Mouse (Mus musculus) midbrain, embryonic 11.5 days (tissue): ENCODE measurements at regions not wholly inside any gene's neighbourhood (a gene's known extent, or its start where the extent isn't known, plus 50 kb on each side); places are given as distances from the start of the nearest gene placed in this dataset.

Source experiments
- ATAC-seq: fragments of 200-750 bp; cut with Nextera tagmentation; 2 replicates; pipeline ENCODE4 v1.8.0; 2017; ENCODE audit warnings: moderate TSS enrichment, moderate library complexity; ENCODE audit not compliant: low FRiP score
- DNase-seq: peaks from one replicate; pipeline ENCODE4 v3.0.0; 2015; ENCODE audit warnings: low spot score; ENCODE audit errors: missing footprints
- H3K27ac ChIP-seq: fragments of 300-500 bp; sonication (generic); 2 replicates; pipeline ENCODE4 v1.5.1; 2014; ENCODE audit warnings: low read depth, low read length
- H3K27me3 ChIP-seq: fragments of 300-500 bp; sonication (generic); 2 replicates; pipeline ENCODE4 v1.6.1; 2014; ENCODE audit warnings: mild to moderate bottlenecking, low read length, moderate library complexity, mixed read lengths; ENCODE audit not compliant: control insufficient read depth, insufficient read depth
- H3K36me3 ChIP-seq: fragments of 300-500 bp; sonication (generic); 2 replicates; pipeline ENCODE4 v1.6.1; 2014; ENCODE audit warnings: mild to moderate bottlenecking, low read length, moderate library complexity, mixed read lengths; ENCODE audit not compliant: control insufficient read depth, insufficient read depth
- H3K4me1 ChIP-seq: fragments of 300-500 bp; sonication (generic); 2 replicates; pipeline ENCODE4 v1.6.1; 2014; ENCODE audit warnings: low read length; ENCODE audit not compliant: control insufficient read depth, insufficient read depth
- H3K4me2 ChIP-seq: fragments of 300-500 bp; sonication (generic); 2 replicates; pipeline ENCODE4 v1.6.1; 2014; ENCODE audit warnings: mild to moderate bottlenecking, moderate library complexity
- H3K4me3 ChIP-seq: fragments of 300-500 bp; sonication (generic); 2 replicates; pipeline ENCODE4 v1.5.1; 2014; ENCODE audit warnings: low read depth, low read length
- H3K9ac ChIP-seq: fragments of 300-500 bp; sonication (generic); 2 replicates; pipeline ENCODE4 v1.6.1; 2014; ENCODE audit warnings: low read length
- H3K9me3 ChIP-seq: fragments of 300-500 bp; sonication (generic); 2 replicates; pipeline ENCODE4 v1.6.1; 2016; ENCODE audit warnings: low read length; ENCODE audit not compliant: control insufficient read depth
- WGBS: fragments of 180-500 bp; shearing (Covaris S2); extraction: QIAGEN DNeasy Blood & Tissue Kit; methylation state at CpG from one replicate; pipeline ENCODE4 v1.1.7; 2014; 5-methylcytosine and 5-hydroxymethylcytosine counted together

DNA sequence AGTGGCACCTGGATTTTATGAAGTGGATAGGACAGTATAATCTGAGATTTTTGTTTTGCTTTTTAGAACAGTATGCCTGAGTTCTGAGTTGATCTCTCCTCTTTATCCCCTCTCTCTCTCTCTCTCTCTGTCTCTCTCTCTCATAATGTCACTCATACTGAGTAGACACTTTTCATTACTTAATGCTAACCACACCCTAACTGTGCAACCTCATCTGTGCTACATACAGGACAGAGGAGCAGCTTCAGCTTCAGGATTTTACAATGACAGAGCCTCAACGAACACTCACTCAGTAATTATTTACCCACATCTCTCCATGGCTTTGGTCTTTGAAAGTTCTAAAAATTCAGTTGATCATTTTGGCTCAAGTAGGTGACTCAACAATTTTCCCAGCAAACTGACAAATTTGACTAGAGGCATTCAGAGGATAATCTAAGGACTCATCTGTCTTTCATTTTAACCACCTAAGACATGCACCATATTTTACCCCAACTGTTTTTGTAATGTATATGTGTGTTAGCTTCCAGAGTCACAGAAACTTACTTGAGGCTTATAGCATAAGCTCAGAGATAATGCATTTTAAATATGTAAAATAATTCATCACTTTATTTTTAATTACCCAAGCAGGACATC is 256.4 kb upstream of the Myo3a start:
- DNase-seq, result no peak

DNA sequence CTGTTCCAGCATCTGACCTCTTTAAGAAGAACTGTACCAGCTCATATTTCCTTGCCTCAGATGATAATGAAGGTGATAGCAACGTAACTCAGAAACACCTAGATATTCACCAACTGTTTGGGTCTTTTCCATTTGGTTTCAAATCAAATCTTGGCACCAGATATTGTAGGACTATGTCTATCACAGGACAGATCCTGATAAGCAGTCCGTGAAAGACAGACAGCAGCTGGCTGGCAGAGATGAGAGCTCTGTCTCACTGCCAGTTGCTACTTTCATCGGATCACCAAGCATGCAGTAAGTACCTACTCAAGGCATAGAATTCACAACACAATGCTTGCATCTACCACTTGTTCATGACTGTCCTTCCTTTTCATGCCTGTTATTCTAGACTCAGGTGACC is 252.7 kb upstream of the Myo3a start:
- Histone ChIP-seq H3K4me1 (no peaks in the 10 kb centered on the region), H3K9ac (no peak overlapping the region), H3K4me2 (no peak overlapping the region), H3K4me3 (no peak overlapping the region), H3K27ac (no peak overlapping the region), H3K27me3 (no peaks in the 10 kb centered on the region), H3K9me3 (no peaks in the 10 kb centered on the region), H3K36me3 (no peaks in the 10 kb centered on the region)
- ATAC-seq, result no peak
- no peak for DNase-seq
- 81% methylated on average over 3 of the region's 3 CpGs for WGBS

More for the DNA sequence above, 256.4 kb upstream of the Myo3a start:
- H3K4me1 ChIP-seq, result no peaks in the 10 kb centered on the region
- H3K9ac ChIP-seq, result no peak overlapping the region
- 91% methylated on average over 1 of the region's 1 CpGs for WGBS
- no peaks in the 10 kb centered on the region for H3K36me3 ChIP-seq
- no peaks in the 10 kb centered on the region for H3K9me3 ChIP-seq
- ATAC-seq, result no peak
- H3K4me2 ChIP-seq, result no peak overlapping the region
- H3K27me3 ChIP-seq, result no peaks in the 10 kb centered on the region
- no peak overlapping the region for H3K4me3 ChIP-seq
- H3K27ac ChIP-seq, result no peak overlapping the region

DNA sequence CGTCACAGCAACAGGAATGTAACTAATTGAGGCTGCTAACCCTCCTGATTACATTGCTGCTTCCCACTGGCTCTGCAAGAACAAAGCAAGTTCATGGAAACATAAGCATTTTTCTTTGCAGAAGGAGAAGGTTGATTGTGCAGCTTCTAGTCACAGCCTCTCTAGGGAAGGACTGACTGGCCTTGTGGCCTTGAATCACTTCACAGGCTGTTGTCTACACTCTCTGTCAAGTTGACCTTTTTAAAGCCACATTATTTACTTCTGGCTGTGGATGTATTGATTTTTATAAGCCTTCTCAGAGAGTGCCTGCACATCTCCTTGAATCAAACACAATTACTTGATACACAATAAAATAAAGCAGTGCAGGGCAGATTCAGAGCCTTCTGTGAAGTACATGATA is 251.8 kb upstream of the Myo3a start:
- 50% methylated on average over 1 of the region's 1 CpGs for WGBS
- ATAC-seq, result peak; percentile 52; the same call in 1 of the 2 replicates
- H3K27ac ChIP-seq, result no peak overlapping the region
- H3K4me1 ChIP-seq, result no peaks in the 10 kb centered on the region
- H3K9me3 ChIP-seq, result no peaks in the 10 kb centered on the region
- H3K4me2 ChIP-seq, result no peak overlapping the region
- H3K4me3 ChIP-seq, result no peak overlapping the region
- DNase-seq, result no peak
- H3K36me3 ChIP-seq, result no peaks in the 10 kb centered on the region
- H3K9ac ChIP-seq, result no peak overlapping the region
- no peaks in the 10 kb centered on the region for H3K27me3 ChIP-seq

DNA sequence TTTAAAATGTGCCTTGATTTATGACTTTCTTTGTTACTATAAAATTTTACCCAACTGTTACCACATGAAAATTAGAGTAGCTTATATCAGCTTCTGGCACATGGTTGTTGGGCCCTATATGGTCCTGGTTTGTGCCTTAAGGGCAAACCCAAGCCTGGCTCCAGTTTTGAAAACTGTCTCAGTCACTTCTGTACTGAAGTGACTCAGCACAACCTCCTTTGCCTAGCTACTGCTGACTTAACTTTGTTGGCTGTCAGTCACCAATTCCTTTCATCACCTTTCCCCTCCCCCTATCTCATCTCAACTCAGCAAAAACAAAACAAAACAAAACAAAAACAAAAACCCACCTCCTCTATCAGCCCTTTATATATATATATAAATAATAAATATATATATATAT is 251.0 kb upstream of the Myo3a start:
- no peak for ATAC-seq
- no peak overlapping the region for H3K27ac ChIP-seq
- H3K27me3 ChIP-seq, result no peaks in the 10 kb centered on the region
- H3K9ac ChIP-seq, result no peak overlapping the region
- H3K9me3 ChIP-seq, result no peaks in the 10 kb centered on the region
- no peak overlapping the region for H3K4me3 ChIP-seq
- H3K4me1 ChIP-seq, result no peaks in the 10 kb centered on the region
- DNase-seq, result no peak
- H3K36me3 ChIP-seq, result no peaks in the 10 kb centered on the region
- H3K4me2 ChIP-seq, result no peak overlapping the region

DNA sequence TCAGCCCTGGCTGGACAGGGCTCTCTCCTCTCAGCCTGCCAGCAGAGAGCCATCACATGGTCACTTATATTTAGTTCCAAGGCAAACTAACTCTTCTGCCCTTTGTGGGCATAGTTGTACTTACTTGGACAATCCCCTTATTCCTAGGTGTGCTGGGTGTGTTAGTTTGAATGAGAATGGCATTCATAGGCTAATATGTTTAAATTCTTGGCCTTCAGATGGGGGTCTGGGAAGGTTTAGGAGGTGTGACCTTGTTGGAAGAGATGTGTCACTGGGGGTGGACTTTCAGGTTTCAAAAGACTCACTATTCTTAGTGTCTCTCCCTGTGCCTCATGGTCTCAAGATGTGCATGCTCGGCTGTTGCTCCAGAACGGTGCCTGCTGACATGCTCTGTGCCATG is 250.5 kb upstream of the Myo3a start:
- Histone ChIP-seq H3K27me3 (no peaks in the 10 kb centered on the region), H3K27ac (no peak overlapping the region), H3K9ac (no peak overlapping the region), H3K4me1 (no peaks in the 10 kb centered on the region), H3K4me2 (no peak overlapping the region), H3K4me3 (no peak overlapping the region), H3K36me3 (no peaks in the 10 kb centered on the region), H3K9me3 (no peaks in the 10 kb centered on the region)
- 90% methylated on average over 2 of the region's 2 CpGs for WGBS
- no peak for ATAC-seq
- no peak for DNase-seq

DNA sequence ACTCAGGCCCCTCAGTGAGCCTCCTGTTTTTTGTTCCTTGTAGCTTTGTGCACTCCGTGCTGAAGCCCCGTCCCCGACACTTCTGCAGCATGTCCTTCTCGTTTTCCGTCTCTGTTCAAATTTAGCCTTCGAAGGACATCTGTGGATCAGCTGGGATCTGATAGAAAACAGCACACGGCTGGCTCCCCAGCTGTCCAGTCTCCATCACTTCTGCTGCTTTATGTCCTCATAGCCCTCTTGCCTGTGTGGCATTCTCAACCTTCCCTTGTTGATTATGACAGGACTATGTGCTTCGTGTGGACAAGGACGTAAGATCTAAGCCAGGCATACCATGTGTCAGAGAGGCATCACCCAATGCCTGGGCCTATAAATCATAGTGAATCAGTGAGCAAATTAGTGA is 247.1 kb upstream of the Myo3a start:
- Histone ChIP-seq H3K4me1 (no peaks in the 10 kb centered on the region), H3K36me3 (no peaks in the 10 kb centered on the region), H3K4me2 (no peak overlapping the region), H3K27me3 (no peaks in the 10 kb centered on the region), H3K27ac (no peak overlapping the region), H3K4me3 (no peak overlapping the region), H3K9ac (no peak overlapping the region), H3K9me3 (no peaks in the 10 kb centered on the region)
- DNase-seq (no peak), ATAC-seq (no peak)
- WGBS, result 86% methylated on average over 9 of the region's 9 CpGs

DNA sequence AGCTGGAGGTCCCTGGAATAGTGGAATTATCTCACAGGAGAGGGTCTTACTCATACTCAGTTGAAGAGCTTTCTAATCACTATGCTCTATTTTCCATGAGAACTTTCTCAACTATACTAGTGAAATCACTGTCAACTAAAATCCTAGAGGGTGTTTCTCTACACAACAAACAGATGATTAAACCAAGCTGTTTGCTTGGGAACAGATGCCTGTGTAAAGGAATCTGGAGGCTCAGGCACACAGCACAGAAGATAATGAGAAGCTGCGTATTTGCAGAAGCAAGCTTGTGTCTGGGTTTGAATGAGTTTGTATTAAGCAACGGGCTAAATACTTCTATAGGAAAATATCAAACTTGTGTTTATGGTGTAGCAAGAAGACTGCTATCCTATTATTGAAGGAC is 202.9 kb upstream of the Myo3a start:
- H3K9ac ChIP-seq, result no peak overlapping the region
- no peak overlapping the region for H3K4me3 ChIP-seq
- no peak overlapping the region for H3K4me2 ChIP-seq
- no peaks in the 10 kb centered on the region for H3K9me3 ChIP-seq
- no peak overlapping the region for H3K27ac ChIP-seq
- DNase-seq (no peak), ATAC-seq (no peak)
- WGBS, result 81% methylated on average over 2 of the region's 2 CpGs
- H3K27me3 ChIP-seq, result no peaks in the 10 kb centered on the region
- no peaks in the 10 kb centered on the region; the same call in 1 of the 2 replicates for H3K4me1 ChIP-seq
- H3K36me3 ChIP-seq, result no peaks in the 10 kb centered on the region

DNA sequence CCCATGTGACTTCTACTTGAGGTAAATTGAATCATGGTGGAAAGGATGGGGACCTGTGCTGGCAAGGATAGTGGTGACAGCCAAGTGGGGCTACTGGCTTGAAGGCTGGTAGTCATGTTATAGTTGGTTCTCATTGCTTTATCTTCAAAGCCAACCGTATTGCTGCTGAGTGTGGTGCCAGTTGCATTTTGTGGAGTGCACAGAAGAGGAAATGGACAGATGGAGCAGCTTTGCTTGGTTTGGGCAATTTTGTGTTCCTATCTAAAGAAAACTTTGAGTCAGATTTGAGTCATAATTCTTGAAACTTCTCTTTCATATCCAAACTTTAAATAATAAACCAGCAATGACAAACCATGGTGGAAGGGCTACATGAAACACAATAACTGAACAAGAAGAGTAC is 200.5 kb upstream of the Myo3a start:
- H3K4me2 ChIP-seq, result no peak overlapping the region
- DNase-seq (no peak), ATAC-seq (no peak)
- H3K4me1 ChIP-seq, result no peaks in the 10 kb centered on the region; the same call in 1 of the 2 replicates
- no peaks in the 10 kb centered on the region for H3K27me3 ChIP-seq
- no peak overlapping the region for H3K9ac ChIP-seq
- 95% methylated on average over 1 of the region's 1 CpGs for WGBS
- H3K4me3 ChIP-seq, result no peak overlapping the region
- H3K36me3 ChIP-seq, result no peaks in the 10 kb centered on the region
- H3K27ac ChIP-seq, result no peak overlapping the region
- no peaks in the 10 kb centered on the region for H3K9me3 ChIP-seq

DNA sequence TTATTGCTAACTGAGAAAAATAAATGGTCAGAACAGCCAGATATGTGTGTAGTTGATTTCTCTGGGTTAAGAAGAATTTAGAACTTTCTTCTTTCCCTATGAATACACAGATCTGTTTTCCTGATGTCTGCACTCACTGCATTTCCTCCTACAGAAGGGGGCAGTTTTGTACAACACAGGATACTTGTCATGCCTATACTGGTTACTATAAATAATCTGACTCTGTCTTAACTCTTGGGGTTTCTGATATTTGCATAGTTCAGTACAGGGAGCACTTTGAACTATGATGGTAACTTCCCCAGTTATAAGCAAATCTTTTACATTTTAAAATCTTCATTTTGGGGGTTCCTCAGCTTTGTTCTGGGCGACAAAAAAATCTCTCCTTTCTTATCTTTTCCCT is 198.7 kb upstream of the Myo3a start:
- no peaks in the 10 kb centered on the region for H3K36me3 ChIP-seq
- no peaks in the 10 kb centered on the region for H3K9me3 ChIP-seq
- H3K27ac ChIP-seq, result no peak overlapping the region
- H3K4me2 ChIP-seq, result no peak overlapping the region
- ATAC-seq, result no peak
- WGBS, result 77% methylated on average over 1 of the region's 1 CpGs
- H3K4me1 ChIP-seq, result no peaks in the 10 kb centered on the region; the same call in 1 of the 2 replicates
- DNase-seq, result no peak
- no peak overlapping the region for H3K4me3 ChIP-seq
- H3K27me3 ChIP-seq, result no peaks in the 10 kb centered on the region
- no peak overlapping the region for H3K9ac ChIP-seq
